Mouse (Mus musculus) cerebellum, adult 9-10 months (tissue): Measurements from ENCODE around the gene Fbn1.

Experiments used
- DNase-seq: peaks from one replicate; pipeline ENCODE4 v3.0.0; 2022

The Fbn1 gene

GRCm38 (mm10) chr2:125330506-125330905, 177.3 kb downstream of the Fbn1 start:
- DNase-seq, result no peak

GRCm38 (mm10) chr2:125325125-125325855, 182.5 kb downstream of the Fbn1 start:
- DNase-seq, result no peak

GRCm38 (mm10) chr2:125324455-125324854, 183.3 kb downstream of the Fbn1 start:
- DNase-seq, result no peak

- no peak for DNase-seq
These were observed 184.4 kb downstream of the Fbn1 start for GRCm38 (mm10) chr2:125323347-125323746.

GRCm38 (mm10) chr2:125322581-125322980, 185.2 kb downstream of the Fbn1 start:
- DNase-seq, result no peak

GRCm38 (mm10) chr2:125321071-125321470, 186.7 kb downstream of the Fbn1 start:
- no peak for DNase-seq

GRCm38 (mm10) chr2:125319651-125320050, 188.1 kb downstream of the Fbn1 start:
- no peak for DNase-seq

- no peak for DNase-seq
These were observed 189.3 kb downstream of the Fbn1 start for GRCm38 (mm10) chr2:125318371-125319061.

- no peak for DNase-seq
These were observed 192.6 kb downstream of the Fbn1 start for GRCm38 (mm10) chr2:125315203-125315602.

- no peak for DNase-seq
These were observed 193.4 kb downstream of the Fbn1 start for GRCm38 (mm10) chr2:125314169-125314925.

- DNase-seq, result no peak
These were observed 198.1 kb downstream of the Fbn1 start for GRCm38 (mm10) chr2:125309710-125310109.

GRCm38 (mm10) chr2:125305671-125306070, 202.1 kb downstream of the Fbn1 start:
- no peak for DNase-seq

- DNase-seq, result no peak
These were observed 203.0 kb downstream of the Fbn1 start for GRCm38 (mm10) chr2:125304746-125305145.

- no peak for DNase-seq
These were observed 203.9 kb downstream of the Fbn1 start for GRCm38 (mm10) chr2:125303764-125304384.

- no peak for DNase-seq
These were observed 205.2 kb downstream of the Fbn1 start for GRCm38 (mm10) chr2:125302625-125302924.

- no peak for DNase-seq
These were observed 205.7 kb downstream of the Fbn1 start for GRCm38 (mm10) chr2:125301877-125302624.

- no peak for DNase-seq
These were observed 209.0 kb downstream of the Fbn1 start for GRCm38 (mm10) chr2:125298841-125299240.

- DNase-seq, result no peak
These were observed 212.3 kb downstream of the Fbn1 start for GRCm38 (mm10) chr2:125295526-125295925.

GRCm38 (mm10) chr2:125293969-125294491, 213.8 kb downstream of the Fbn1 start:
- no peak for DNase-seq

GRCm38 (mm10) chr2:125292616-125293015, 215.2 kb downstream of the Fbn1 start:
- DNase-seq, result no peak

GRCm38 (mm10) chr2:125291101-125291500, 216.7 kb downstream of the Fbn1 start:
- DNase-seq, result no peak

GRCm38 (mm10) chr2:125290197-125290965, 217.4 kb downstream of the Fbn1 start:
- no peak for DNase-seq
